Mouse (Mus musculus) left cerebral cortex, postnatal 36 days (tissue): ENCODE measurements at regions not wholly inside any gene's neighbourhood (a gene's known extent, or its start where the extent isn't known, plus 50 kb on each side); places are given as distances from the start of the nearest gene placed in this dataset.

Experiments
- DNase-seq, 2 experiments: peaks; one replicate each; pipeline ENCODE4 v3.0.0; 2021 to 2022; ENCODE audit warnings: low spot score in 2 of 2, mixed read lengths in 1 of 2
- intact Hi-C: fragments of 180-260 bp; cut with DNase I; formaldehyde crosslinking; loops from one replicate; pipeline ENCODE4 v1.15.1; 2025

DNA sequence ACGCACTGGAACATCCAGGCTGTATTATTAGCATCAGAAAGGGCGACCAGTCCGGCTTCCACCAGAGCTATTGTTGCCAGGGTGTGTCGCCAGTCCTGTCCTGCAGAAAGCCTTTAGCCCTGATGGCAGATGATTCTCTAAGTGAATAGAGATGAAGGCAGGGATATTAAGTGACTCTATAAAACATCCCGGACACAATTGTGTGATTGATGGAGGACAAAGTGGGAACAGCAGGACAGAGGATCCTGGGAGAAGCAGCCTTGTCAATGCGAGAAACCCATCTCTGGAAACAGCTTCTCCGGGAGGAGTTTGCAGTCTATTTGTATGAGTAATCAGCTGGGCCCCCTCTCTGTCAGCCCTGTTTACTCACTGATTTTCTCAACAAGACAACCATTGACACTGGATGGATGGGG lies 82.1 kb upstream of the Tbca start:
- intact Hi-C loops, result no loop called here
- DNase-seq, result no peak

DNA sequence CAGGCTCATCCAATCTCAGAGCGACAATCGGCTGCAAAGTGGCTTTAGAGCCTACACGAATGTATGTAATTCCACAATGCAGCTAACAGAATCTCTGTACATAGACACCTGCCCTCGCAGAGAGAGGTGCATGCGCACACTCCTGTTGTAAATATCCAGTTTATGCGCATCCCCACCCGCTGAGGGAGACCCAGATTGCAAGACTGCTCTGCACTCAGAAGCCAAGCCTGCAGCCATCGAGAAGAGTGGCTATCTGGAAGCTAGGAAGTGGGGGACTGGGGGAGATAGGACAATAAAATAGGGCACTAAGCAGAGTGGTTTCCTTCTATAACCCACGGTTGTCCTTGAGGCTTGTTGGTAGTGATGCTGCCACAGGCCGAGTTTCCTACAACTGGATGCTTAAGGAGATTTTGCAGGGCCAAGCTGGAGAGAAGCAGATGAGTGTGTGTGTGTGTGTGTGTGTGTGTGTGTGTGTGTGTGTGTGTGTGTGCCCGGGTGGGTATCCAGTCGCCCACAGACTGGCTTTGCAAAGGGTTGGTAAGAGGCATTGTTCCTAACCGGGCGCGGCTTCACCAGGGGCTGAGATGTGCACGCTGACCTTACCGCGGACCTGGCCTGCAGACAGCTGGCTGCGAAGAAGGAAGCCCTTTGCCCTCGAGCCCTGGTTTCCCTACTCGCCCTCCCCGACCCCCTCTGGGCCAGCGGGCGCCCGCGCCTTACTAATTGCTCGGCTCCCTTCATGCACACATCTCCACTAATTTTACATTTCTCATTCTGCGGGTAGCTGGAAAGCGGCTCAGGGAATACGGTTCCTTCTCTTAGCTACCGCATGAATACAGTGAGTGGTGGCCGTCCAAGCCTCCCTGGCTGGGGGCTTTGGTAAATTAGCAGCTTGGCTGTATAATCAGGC lies 81.1 kb upstream of the Tbca start:
- intact Hi-C loops, result no loop called here
- peak in 1 of 2 experiments; percentile 5 for DNase-seq

- no peak for DNase-seq
- intact Hi-C loops, result no loop called here
Observed at GRCm38 (mm10) chr13:94708786-94709185, 79.9 kb upstream of the Tbca start.

GRCm38 (mm10) chr13:94709691-94710573 lies 78.8 kb upstream of the Tbca start:
- peak in 1 of 2 experiments; percentile 11 for DNase-seq
- intact Hi-C loops, result no loop called here

DNA sequence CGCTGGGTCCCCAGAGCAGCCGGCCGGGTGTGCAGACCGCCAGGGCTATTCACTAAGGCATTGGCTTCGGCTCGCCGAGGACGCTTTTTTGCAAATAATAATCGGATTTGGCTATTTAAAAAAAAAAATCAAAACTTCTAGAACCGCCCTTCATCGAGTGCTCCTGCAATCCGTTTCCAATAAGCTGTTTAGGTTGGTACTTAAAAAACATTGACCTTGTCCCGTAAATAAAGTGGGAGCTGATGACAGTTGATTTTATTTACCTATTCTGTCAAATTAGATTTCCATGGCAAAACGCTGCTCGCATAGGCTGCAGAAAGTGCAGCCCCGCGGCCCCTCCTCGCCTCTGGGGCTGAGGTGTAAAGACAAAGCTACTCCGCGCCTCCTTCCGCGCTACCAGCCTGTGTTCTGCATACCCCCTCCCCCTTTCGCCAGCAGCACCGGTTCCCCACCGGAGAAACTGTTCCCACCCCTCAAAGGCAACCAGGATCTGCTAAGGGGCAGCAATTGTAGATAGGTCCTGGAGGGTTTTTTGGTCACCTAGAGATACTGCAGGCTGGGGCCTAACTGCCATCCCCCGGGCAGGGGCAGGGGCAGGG lies 78.0 kb upstream of the Tbca start:
- intact Hi-C loops, result loop anchor here (1.0 kb wide), 1 partner anchor 159 kb away; no protein-coding TSS in a partner anchor
- no peak for DNase-seq

GRCm38 (mm10) chr13:94713451-94713850 lies 75.3 kb upstream of the Tbca start:
- DNase-seq, result no peak
- intact Hi-C loops, result no loop called here

DNA sequence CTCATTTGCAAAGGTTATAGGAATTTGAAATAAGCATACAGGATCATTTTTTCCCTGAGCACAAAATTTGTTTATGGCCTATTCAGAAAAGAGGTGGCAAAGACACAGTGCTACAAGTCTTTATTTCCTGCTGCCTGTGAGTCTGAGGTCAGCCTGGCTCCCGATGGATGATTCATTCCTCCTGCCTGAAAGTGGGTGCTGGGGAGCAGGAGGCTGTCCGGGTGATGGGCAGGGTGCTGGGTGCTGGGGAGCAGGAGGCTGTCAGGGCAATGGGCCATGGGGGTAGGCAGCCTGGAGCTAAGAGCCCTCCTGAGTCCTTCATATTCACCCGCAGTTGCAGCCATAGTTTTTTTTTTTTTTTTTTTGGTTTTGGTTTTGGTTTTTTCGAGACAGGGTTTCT lies 67.1 kb upstream of the Tbca start:
- intact Hi-C loops, result no loop called here
- no peak for DNase-seq
